Mouse (Mus musculus) heart, postnatal 10 days (tissue): ENCODE data around the gene Ophn1. TPM values are rescaled to one million over a fixed set of nuclear protein-coding genes. Genes with fewer than 3 reads are reported as not detected.

Experiments
- DNase-seq, 2 experiments: peaks; one replicate each; pipeline ENCODE4 v3.0.0; 2021
- intact Hi-C: fragments of 180-260 bp; cut with DNase I; formaldehyde crosslinking; loops from one replicate; pipeline ENCODE4 v1.15.1; 2025
- microRNA-seq, 2 experiments: library from miRNA; unstranded; fragments of <30 nt; microRNA quantifications; one replicate each; pipeline ENCODE4 v1.2.0; 2022
- total RNA-seq, 2 experiments: library from RNA; stranded (reverse); gene quantifications; 2 replicates each; pipeline ENCODE4 v1.2.3; 2021

Ophn1 gene
- total RNA-seq, 2 experiments from 2014 or later, result 10.9 to 12.2 TPM

DNA sequence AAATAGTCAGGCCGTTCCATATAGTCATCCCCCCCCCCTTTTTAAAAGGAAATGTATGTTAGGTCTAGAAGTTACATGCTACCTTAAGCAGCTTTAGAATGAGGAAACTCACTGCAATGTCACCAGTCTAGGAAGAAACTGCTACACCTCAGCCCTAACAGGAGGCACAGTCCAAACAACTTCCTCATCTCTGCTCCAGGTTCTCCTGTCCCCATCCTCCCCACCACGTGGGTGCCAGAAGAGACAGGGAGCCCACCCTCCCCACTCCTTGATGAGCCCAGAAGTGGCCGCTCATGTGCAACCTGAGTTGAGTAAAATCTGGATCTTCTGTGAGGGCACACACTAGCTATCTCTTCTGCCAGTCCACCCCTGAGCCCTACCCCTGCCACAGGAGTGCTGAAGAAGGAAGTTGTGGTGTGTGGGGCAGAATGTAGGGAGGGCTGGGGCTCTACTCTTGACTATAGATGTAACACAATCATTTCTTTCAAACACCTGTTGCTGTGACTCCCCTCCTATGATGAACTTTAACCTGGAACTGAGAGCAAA, 376.4 kb downstream of the Ophn1 start:
- intact Hi-C loops, result no loop called here
- DNase-seq, result no peak

Small RNA genes within 50 kb of the gene (microRNA-seq; reads per million reads assigned to microRNA genes)
- 0 reads per million in 2 experiments for gene Gm27554

Other genes starting within 250 kb of the Ophn1 start
- 10 to 100 TPM; 26.0 to 26.4 TPM for gene Yipf6, start 45.3 kb upstream of the Ophn1 start, total RNA-seq
- 10 to 100 TPM; 34.0 to 40.9 TPM for gene Stard8, start 112.2 kb upstream of the Ophn1 start, total RNA-seq
- 10 to 100 TPM; 29.9 to 33.3 TPM for gene Efnb1, start 245.1 kb upstream of the Ophn1 start, total RNA-seq